Mouse (Mus musculus) liver, embryonic 15.5 days (tissue): Measurements from ENCODE around the gene Cemip. TPM values are rescaled to one million over a fixed set of nuclear protein-coding genes. Genes with fewer than 3 reads are reported as not detected.

Source experiments
- ATAC-seq: fragments of 200-750 bp; cut with Nextera tagmentation; 2 replicates; pipeline ENCODE4 v1.8.0; 2017; ENCODE audit warnings: moderate number of reproducible peaks, mild to moderate bottlenecking, moderate library complexity; ENCODE audit not compliant: insufficient read depth
- H3K27ac ChIP-seq: fragments of 300-500 bp; sonication (generic); replicated peaks from 2 replicates; pipeline ENCODE4 v1.5.1; 2015; ENCODE audit warnings: mild to moderate bottlenecking, inconsistent platforms
- H3K27me3 ChIP-seq: fragments of 300-500 bp; sonication (generic); 2 replicates; pipeline ENCODE4 v1.6.1; 2015; ENCODE audit warnings: mild to moderate bottlenecking, inconsistent platforms
- H3K36me3 ChIP-seq: fragments of 300-500 bp; sonication (generic); replicated peaks from 2 replicates; pipeline ENCODE4 v1.6.1; 2015; ENCODE audit warnings: moderate library complexity, mild to moderate bottlenecking, inconsistent platforms
- H3K4me1 ChIP-seq: fragments of 300-500 bp; sonication (generic); replicated peaks from 2 replicates; pipeline ENCODE4 v1.6.1; 2015; ENCODE audit warnings: inconsistent platforms
- H3K4me2 ChIP-seq: fragments of 300-500 bp; sonication (generic); 2 replicates; pipeline ENCODE4 v1.6.1; 2015; ENCODE audit warnings: moderate library complexity, mild to moderate bottlenecking, inconsistent platforms
- H3K4me3 ChIP-seq: fragments of 300-500 bp; sonication (generic); replicated peaks from 2 replicates; pipeline ENCODE4 v1.5.1; 2015; ENCODE audit warnings: mild to moderate bottlenecking, inconsistent platforms
- H3K9ac ChIP-seq: fragments of 300-500 bp; sonication (generic); 2 replicates; pipeline ENCODE4 v1.6.1; 2015; ENCODE audit warnings: moderate library complexity, mild to moderate bottlenecking, inconsistent platforms
- H3K9me3 ChIP-seq: fragments of 300-500 bp; sonication (generic); replicated peaks from 2 replicates; pipeline ENCODE4 v1.6.1; 2016; ENCODE audit warnings: inconsistent platforms
- WGBS: fragments of 180-500 bp; shearing (Covaris S2); methylation state at CpG from one replicate; pipeline ENCODE4 v1.1.7; 2015; ENCODE audit warnings: mixed read lengths; ENCODE audit not compliant: insufficient replicate concordance; 5-methylcytosine and 5-hydroxymethylcytosine counted together
- polyA plus RNA-seq: library from polyadenylated mRNA; unstranded; fragments of >200 nt; fragmentation: Nextera tagmentation; extraction: Ambion mirVana; gene quantifications from 2 replicates; pipeline ENCODE4 v1.2.1, GENCODE M21; 2015

Cemip gene
- polyA plus RNA-seq, 1 experiment from 2014 or later = 0.02 TPM

DNA sequence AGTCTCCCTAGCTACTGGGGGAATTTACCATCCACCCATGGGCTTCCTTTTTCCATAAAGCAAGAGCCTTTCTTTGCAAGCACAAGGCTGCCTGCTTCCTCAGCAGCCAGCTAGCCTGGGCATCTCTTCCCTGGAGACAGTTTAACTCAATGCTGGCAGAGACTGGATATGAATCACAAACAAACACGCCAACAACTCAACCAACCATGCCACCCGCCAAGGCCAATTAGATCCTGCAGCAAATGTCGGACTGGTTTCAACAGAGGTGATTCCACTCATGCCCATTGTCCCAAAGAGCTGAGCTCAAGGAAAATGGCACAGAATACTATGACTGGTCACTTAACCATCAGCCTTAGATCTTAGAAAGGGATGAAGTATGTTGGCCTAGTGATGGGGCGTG lies 97.0 kb downstream of the Cemip start:
- no peaks in the 10 kb centered on the region for H3K9me3 ChIP-seq
- 71% methylated on average over 4 of the region's 4 CpGs for WGBS
- no peaks in the 10 kb centered on the region for H3K27me3 ChIP-seq
- H3K4me2 ChIP-seq = no peak overlapping the region
- no peak overlapping the region for H3K9ac ChIP-seq
- no peak overlapping the region for H3K27ac ChIP-seq
- ATAC-seq = no peak
- H3K4me1 ChIP-seq = no peaks in the 10 kb centered on the region
- no peaks in the 10 kb centered on the region for H3K36me3 ChIP-seq
- no peak overlapping the region for H3K4me3 ChIP-seq

DNA sequence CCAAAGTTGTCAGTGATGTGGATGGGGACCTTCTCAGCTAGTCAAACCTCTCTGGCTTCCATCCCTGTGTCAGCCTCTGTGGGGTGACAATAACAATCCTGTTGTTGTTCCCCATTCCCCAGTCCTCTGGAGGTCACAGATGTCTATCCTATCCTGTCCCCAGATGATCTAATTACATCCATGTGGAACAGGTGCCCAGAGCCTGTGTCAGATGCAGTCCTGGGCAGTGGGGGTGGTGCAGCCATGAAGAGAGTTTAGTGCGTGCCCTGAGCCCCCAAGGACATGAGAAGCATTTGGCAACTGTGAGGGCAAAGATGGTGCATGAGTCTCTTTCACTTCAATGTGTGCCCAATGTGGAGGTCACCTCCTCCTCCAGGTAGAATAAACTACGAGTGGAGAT lies 100.6 kb downstream of the Cemip start:
- ATAC-seq = no peak
- Histone ChIP-seq H3K9me3 (no peaks in the 10 kb centered on the region), H3K27ac (no peak overlapping the region), H3K9ac (no peak overlapping the region), H3K4me2 (no peak overlapping the region), H3K36me3 (no peaks in the 10 kb centered on the region), H3K4me1 (no peaks in the 10 kb centered on the region), H3K27me3 (no peaks in the 10 kb centered on the region), H3K4me3 (no peak overlapping the region)
- 43% methylated on average over 2 of the region's 2 CpGs for WGBS

GRCm38 (mm10) chr7:83982566-83982965 lies 103.7 kb downstream of the Cemip start:
- Histone ChIP-seq H3K9me3 (no peaks in the 10 kb centered on the region), H3K36me3 (no peaks in the 10 kb centered on the region), H3K4me1 (no peaks in the 10 kb centered on the region), H3K4me3 (no peak overlapping the region), H3K27me3 (no peaks in the 10 kb centered on the region), H3K27ac (no peak overlapping the region), H3K4me2 (no peak overlapping the region), H3K9ac (no peak overlapping the region)
- 62% methylated on average over 2 of the region's 2 CpGs for WGBS
- no peak for ATAC-seq

GRCm38 (mm10) chr7:83978945-83979536 lies 107.3 kb downstream of the Cemip start:
- no peak for ATAC-seq
- Histone ChIP-seq H3K4me1 (no peaks in the 10 kb centered on the region), H3K4me2 (no peak overlapping the region), H3K27ac (no peak overlapping the region), H3K4me3 (no peak overlapping the region), H3K9me3 (no peaks in the 10 kb centered on the region), H3K9ac (no peak overlapping the region), H3K27me3 (no peaks in the 10 kb centered on the region), H3K36me3 (no peaks in the 10 kb centered on the region)
- 33% methylated on average over 1 of the region's 1 CpGs for WGBS

- Histone ChIP-seq H3K27me3 (no peaks in the 10 kb centered on the region), H3K4me1 (no peaks in the 10 kb centered on the region), H3K36me3 (no peaks in the 10 kb centered on the region), H3K4me2 (no peak overlapping the region), H3K9ac (no peak overlapping the region), H3K4me3 (no peak overlapping the region), H3K9me3 (no peaks in the 10 kb centered on the region), H3K27ac (no peak overlapping the region)
- 52% methylated on average over 1 of the region's 1 CpGs for WGBS
- ATAC-seq = no peak
Measured at GRCm38 (mm10) chr7:83978410-83978809, 107.9 kb downstream of the Cemip start.

DNA sequence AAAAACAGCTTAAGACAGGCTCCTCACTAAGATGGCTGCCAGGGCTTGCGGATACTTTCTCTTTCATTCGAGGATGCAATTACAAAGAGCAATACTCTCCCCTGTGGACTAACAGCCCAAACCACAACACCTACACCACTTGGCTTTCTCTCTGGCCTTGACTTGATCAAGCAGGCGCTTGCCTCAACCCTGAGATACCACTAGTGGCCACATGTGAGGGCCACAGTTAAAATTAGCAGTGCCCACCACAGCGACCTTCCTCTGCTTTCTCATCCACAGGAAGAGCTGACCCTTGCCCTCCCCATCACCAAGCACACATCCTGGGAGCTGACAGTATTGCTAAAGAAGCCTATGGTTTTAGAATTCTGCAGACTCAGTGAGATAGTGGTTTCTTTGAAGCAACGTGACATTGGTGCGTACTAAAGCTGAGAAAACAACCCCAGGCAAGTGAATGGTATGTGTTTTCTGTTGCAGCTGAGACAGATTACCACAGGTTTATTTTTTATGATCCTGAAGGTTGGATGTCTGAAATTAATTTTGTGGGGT lies 109.8 kb downstream of the Cemip start:
- Histone ChIP-seq H3K27me3 (no peaks in the 10 kb centered on the region), H3K4me1 (no peaks in the 10 kb centered on the region), H3K9ac (no peak overlapping the region), H3K27ac (no peak overlapping the region), H3K9me3 (no peaks in the 10 kb centered on the region), H3K4me2 (no peak overlapping the region), H3K36me3 (no peaks in the 10 kb centered on the region), H3K4me3 (no peak overlapping the region)
- ATAC-seq = no peak
- WGBS = 50% methylated on average over 6 of the region's 6 CpGs

DNA sequence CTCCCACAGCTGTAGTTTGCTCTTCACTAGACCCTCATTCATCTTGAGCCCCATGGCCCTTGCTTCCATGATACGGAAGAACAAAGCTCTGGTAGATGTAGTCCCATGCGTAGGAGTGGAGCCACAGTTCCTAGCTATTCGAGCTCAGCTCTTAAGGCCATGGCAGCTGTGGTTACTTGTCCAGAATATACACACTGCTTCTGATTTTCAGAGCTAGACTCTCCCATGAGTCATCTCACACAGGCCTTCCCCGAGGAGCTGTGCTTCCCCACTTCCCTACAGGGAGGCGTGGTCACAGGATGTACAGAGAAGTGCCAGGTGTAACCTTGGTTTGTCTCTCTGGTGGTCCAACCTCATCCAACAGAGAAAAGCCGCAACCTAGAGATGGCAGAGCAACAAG lies 111.0 kb downstream of the Cemip start:
- no peaks in the 10 kb centered on the region for H3K9me3 ChIP-seq
- ATAC-seq = no peak
- no peak overlapping the region for H3K9ac ChIP-seq
- 57% methylated on average over 6 of the region's 6 CpGs for WGBS
- H3K27ac ChIP-seq = no peak overlapping the region
- H3K4me3 ChIP-seq = no peak overlapping the region
- H3K27me3 ChIP-seq = no peaks in the 10 kb centered on the region
- H3K4me1 ChIP-seq = no peaks in the 10 kb centered on the region
- no peak overlapping the region for H3K4me2 ChIP-seq
- no peaks in the 10 kb centered on the region for H3K36me3 ChIP-seq

DNA sequence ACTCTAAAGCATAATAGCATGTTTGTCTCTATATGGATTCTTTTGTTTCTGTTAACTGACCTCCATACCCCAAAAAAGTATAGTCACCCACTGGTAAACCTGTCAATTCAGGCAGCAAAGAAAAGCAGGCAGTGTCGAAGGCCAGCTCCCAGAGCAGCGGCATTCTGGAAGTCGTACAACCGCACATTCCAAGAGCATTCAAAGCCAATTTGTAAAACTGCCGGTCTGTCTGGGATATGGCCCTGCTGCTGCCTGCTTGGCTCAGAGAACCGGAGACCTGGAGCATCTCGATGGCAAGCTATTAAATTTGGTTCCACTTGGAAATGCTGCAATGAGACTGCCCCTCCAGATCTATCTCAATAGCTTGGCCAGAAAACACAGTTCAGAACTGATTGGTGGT lies 113.8 kb downstream of the Cemip start:
- H3K36me3 ChIP-seq = no peaks in the 10 kb centered on the region
- no peak overlapping the region for H3K9ac ChIP-seq
- no peaks in the 10 kb centered on the region for H3K27me3 ChIP-seq
- H3K4me3 ChIP-seq = no peak overlapping the region
- no peak for ATAC-seq
- H3K27ac ChIP-seq = no peak overlapping the region
- H3K4me2 ChIP-seq = no peak overlapping the region
- H3K4me1 ChIP-seq = no peaks in the 10 kb centered on the region
- H3K9me3 ChIP-seq = no peaks in the 10 kb centered on the region
- 62% methylated on average over 7 of the region's 7 CpGs for WGBS

GRCm38 (mm10) chr7:83966047-83966818 lies 120.1 kb downstream of the Cemip start:
- Histone ChIP-seq H3K4me2 (no peak overlapping the region), H3K4me3 (no peak overlapping the region), H3K27me3 (no peaks in the 10 kb centered on the region), H3K9me3 (no peaks in the 10 kb centered on the region), H3K36me3 (no peaks in the 10 kb centered on the region), H3K27ac (no peak overlapping the region), H3K9ac (no peak overlapping the region), H3K4me1 (no peaks in the 10 kb centered on the region)
- WGBS = 55% methylated on average over 5 of the region's 5 CpGs
- ATAC-seq = no peak

- H3K27me3 ChIP-seq = no peaks in the 10 kb centered on the region
- no peaks in the 10 kb centered on the region for H3K9me3 ChIP-seq
- no peak overlapping the region for H3K4me2 ChIP-seq
- no peaks in the 10 kb centered on the region for H3K36me3 ChIP-seq
- H3K27ac ChIP-seq = no peak overlapping the region
- H3K4me1 ChIP-seq = no peaks in the 10 kb centered on the region
- H3K9ac ChIP-seq = no peak overlapping the region
- no peak for ATAC-seq
- H3K4me3 ChIP-seq = no peak overlapping the region
Measured at GRCm38 (mm10) chr7:83965181-83965580, 121.1 kb downstream of the Cemip start.

GRCm38 (mm10) chr7:83952511-83952910 lies 133.8 kb downstream of the Cemip start:
- no peak for ATAC-seq
- Histone ChIP-seq H3K9me3 (no peaks in the 10 kb centered on the region), H3K4me3 (no peak overlapping the region), H3K27me3 (no peaks in the 10 kb centered on the region), H3K36me3 (no peaks in the 10 kb centered on the region), H3K4me1 (no peaks in the 10 kb centered on the region), H3K4me2 (no peak overlapping the region), H3K9ac (no peak overlapping the region), H3K27ac (no peak overlapping the region)
- WGBS = 73% methylated on average over 9 of the region's 9 CpGs
